Mouse (Mus musculus): ENCODE data around the gene Cd47. TPM values are rescaled to one million over a fixed set of nuclear protein-coding genes. Genes with fewer than 3 reads are reported as not detected.
A peak's percentile ranks its signal among the peaks of the same experiment; 100 is the strongest.

The Cd47 gene
- polyA plus RNA-seq, 1 experiment from 2014 or later: 166 TPM

DNA sequence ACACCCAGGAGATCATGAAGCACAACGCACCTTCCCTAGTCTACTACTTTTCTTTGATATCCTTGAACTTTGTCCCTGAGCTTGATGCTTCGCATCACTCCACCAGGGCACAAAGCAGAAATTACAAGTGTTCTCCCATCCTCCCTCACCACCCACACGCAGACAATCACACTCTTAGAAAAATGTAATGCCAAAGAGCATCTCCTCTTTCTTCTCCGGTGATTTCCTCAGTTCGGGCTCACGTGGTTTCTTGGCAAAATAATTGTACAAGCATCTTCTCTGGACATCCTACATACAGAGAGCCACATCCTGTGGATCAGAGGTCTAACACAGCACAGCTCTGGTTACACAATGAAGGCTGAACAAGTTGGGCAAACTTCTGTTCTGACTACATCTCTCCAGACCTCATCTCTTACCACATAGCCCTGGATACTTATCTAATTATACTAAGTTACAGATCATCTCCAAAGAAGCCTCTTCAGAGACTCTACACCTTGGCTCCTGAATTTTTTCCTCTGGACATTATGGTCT lies 36.4 kb downstream of the Cd47 start:
- Histone ChIP-seq H3K9ac (replicated peaks; ENCODE audit: low read depth, low read length) (no peak overlapping the region), H3K4me2 (ENCODE audit: low read depth, low read length) (no peak overlapping the region), H3K4me1 (ENCODE audit: control insufficient read depth, insufficient read depth, low read length) (peaks cover 5% of the 10 kb centered on the region; the same call in 1 of the 2 replicates), H3K4me3 (ENCODE audit: low read depth, low read length) (no peak overlapping the region), H3K27ac (ENCODE audit: low read depth, low read length) (no peak overlapping the region), H3K36me3 (ENCODE audit: control insufficient read depth, insufficient read depth, low read length) (no peaks in the 10 kb centered on the region), H3K9me3 (ENCODE audit: control insufficient read depth, low read length) (no peaks in the 10 kb centered on the region), H3K27me3 (ENCODE audit: control insufficient read depth, insufficient read depth, low read length) (no peaks in the 10 kb centered on the region)
- WGBS: 91% methylated on average over 6 of the region's 6 CpGs
- ATAC-seq (ENCODE audit: low read depth): no peak

DNA sequence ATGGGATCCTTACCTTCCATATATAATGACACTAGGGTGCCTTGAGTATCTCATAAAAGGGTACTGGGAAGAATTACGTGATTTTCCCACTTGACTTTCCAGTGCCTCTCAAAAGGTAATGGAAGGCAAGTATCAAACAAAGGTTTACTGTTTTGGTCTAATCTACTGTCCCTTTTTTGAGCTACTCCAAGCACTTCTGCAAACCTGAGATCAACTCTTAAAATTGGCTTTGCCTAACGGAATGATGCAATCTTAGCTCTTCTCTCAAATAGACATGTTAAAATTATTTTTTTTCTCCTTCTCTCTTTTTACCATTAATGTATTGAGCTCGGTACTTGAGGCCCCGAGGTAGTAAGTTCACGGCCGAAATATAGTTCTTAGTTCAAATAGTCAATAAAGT lies 38.6 kb downstream of the Cd47 start:
- H3K9ac ChIP-seq (replicated peaks; ENCODE audit: low read depth, low read length): no peak overlapping the region
- H3K4me3 ChIP-seq (ENCODE audit: low read depth, low read length): no peak overlapping the region
- 73% methylated on average over 6 of the region's 6 CpGs for WGBS
- no peaks in the 10 kb centered on the region for H3K27me3 ChIP-seq (ENCODE audit: control insufficient read depth, insufficient read depth, low read length)
- no peaks in the 10 kb centered on the region for H3K36me3 ChIP-seq (ENCODE audit: control insufficient read depth, insufficient read depth, low read length)
- no peak for ATAC-seq (ENCODE audit: low read depth)
- H3K4me1 ChIP-seq (ENCODE audit: control insufficient read depth, insufficient read depth, low read length): peaks cover 5% of the 10 kb centered on the region; the same call in 1 of the 2 replicates
- H3K27ac ChIP-seq (ENCODE audit: low read depth, low read length): no peak overlapping the region
- no peak overlapping the region for H3K4me2 ChIP-seq (ENCODE audit: low read depth, low read length)
- H3K9me3 ChIP-seq (ENCODE audit: control insufficient read depth, low read length): no peaks in the 10 kb centered on the region

DNA sequence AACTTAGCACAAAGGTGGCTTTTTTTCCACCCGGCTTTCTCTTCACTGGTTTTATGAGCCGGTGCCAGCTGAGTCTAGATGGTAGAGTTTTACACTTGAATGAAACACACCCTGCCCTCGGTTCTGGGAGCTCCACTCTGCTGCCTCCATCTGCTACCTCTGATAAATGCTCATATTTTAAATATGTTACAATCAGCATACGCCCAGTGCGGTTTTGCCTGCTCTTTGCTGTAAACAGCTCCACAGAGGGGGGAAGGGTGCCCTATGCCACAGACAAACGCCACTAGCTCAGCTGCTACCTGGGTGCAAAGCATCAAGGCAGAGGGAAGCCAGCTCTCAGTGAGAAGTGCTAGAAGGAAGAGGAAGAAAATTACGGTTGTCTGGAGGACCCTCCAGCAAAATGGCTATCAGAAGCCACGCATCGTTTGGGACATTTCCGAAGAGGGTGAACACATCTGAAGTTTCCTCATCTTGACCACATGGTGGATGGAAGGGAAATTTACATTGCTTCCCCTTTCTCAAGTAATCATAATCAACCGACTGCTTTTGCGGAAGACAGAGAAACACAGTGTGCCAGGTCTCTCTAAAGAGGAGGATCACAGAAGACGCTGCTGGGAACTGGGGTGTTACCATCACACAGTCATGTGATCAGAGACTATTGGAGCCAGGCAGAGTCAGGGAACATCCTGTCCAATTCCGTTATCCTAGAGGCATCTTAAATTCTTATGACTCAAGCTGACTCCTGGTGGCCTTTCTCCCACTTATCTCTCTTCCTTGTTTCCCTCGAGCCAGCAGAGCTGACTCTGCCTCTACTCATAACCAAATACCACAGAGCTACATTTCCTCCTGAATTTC lies 39.6 kb downstream of the Cd47 start:
- ATAC-seq (ENCODE audit: low read depth): peak; percentile 52; the same call in 1 of the 2 replicates
- no peak overlapping the region for H3K9ac ChIP-seq (replicated peaks; ENCODE audit: low read depth, low read length)
- 47% methylated on average over 15 of the region's 15 CpGs for WGBS

DNA sequence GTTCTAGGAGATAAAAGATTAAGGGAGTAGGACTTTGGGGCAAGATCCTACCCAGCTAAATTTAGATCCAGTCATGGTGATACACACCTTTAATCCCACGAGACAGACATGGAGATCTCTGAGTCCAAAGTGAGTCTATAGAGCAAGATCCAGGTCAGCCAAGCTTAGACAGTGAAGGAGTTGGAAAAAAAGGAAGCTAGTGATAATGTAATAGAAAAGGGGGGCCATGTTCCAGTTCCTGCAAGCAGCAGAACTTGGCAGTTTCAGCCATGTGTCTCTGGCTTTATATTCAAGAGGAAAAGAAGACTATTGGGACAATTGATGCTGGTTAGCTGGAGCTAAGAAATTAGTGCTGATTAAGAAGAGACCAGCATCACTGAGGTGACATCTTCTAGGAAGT lies 43.4 kb downstream of the Cd47 start:
- 73% methylated on average over 1 of the region's 1 CpGs for WGBS
- H3K4me1 ChIP-seq (ENCODE audit: control insufficient read depth, insufficient read depth, low read length): peaks cover 5% of the 10 kb centered on the region; the same call in 1 of the 2 replicates
- no peaks in the 10 kb centered on the region for H3K36me3 ChIP-seq (ENCODE audit: control insufficient read depth, insufficient read depth, low read length)
- H3K4me3 ChIP-seq (ENCODE audit: low read depth, low read length): no peak overlapping the region
- H3K4me2 ChIP-seq (ENCODE audit: low read depth, low read length): no peak overlapping the region
- H3K9me3 ChIP-seq (ENCODE audit: control insufficient read depth, low read length): no peaks in the 10 kb centered on the region
- H3K27me3 ChIP-seq (ENCODE audit: control insufficient read depth, insufficient read depth, low read length): no peaks in the 10 kb centered on the region
- H3K9ac ChIP-seq (replicated peaks; ENCODE audit: low read depth, low read length): no peak overlapping the region
- no peak for ATAC-seq (ENCODE audit: low read depth)
- no peak overlapping the region for H3K27ac ChIP-seq (ENCODE audit: low read depth, low read length)

More for the DNA sequence above, 39.6 kb downstream of the Cd47 start:
- Histone ChIP-seq H3K4me2 (ENCODE audit: low read depth, low read length) (0 out of 2 replicates have a peak overlapping the region, but pooled peaks have one; percentile 12), H3K4me1 (ENCODE audit: control insufficient read depth, insufficient read depth, low read length) (peaks cover 5% of the 10 kb centered on the region; the same call in 1 of the 2 replicates), H3K36me3 (ENCODE audit: control insufficient read depth, insufficient read depth, low read length) (no peaks in the 10 kb centered on the region), H3K27ac (ENCODE audit: low read depth, low read length) (no peak overlapping the region), H3K9me3 (ENCODE audit: control insufficient read depth, low read length) (no peaks in the 10 kb centered on the region), H3K27me3 (ENCODE audit: control insufficient read depth, insufficient read depth, low read length) (no peaks in the 10 kb centered on the region), H3K4me3 (ENCODE audit: low read depth, low read length) (no peak overlapping the region)

DNA sequence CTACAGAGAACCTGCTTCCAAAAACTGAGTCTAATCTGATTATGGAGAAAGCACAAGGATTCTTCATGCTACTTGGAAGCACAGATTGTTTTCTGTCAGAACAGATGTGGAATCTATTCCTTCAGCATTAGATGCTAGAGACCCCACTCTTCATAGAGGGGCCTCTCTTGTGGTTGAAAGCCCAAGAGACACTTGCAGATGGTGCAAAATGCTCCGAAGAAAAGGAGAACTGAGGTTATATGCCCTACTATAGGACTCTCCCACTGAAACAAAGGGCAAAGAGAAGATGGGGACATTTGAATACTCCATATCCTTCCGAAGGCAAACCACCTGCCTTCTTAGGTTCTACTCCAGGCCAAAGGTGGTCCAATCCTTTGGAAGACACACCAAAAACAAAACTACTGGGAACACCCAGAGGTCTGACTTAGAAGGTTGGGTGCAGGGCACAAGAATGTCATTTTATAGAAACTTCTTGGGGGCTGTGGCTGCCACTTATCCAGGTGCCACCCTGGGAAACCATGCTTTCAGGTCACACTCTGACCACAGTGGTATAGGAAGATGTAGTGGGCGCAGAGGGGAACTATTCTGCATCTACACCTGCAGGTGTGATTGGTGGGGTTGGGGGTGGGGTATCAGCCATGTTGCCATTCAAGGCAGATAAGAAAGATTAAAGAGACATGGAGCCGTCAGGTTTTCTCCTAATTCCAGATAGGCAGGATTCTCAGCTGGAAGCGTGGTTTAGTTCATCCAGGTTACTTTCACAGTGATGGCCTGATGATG lies 47.1 kb downstream of the Cd47 start:
- no peak overlapping the region for H3K9ac ChIP-seq (replicated peaks; ENCODE audit: low read depth, low read length)
- no peaks in the 10 kb centered on the region for H3K9me3 ChIP-seq (ENCODE audit: control insufficient read depth, low read length)
- no peaks in the 10 kb centered on the region for H3K36me3 ChIP-seq (ENCODE audit: control insufficient read depth, insufficient read depth, low read length)
- no peak for ATAC-seq (ENCODE audit: low read depth)
- no peak overlapping the region for H3K4me3 ChIP-seq (ENCODE audit: low read depth, low read length)
- no peaks in the 10 kb centered on the region for H3K4me1 ChIP-seq (ENCODE audit: control insufficient read depth, insufficient read depth, low read length)
- no peak overlapping the region for H3K4me2 ChIP-seq (ENCODE audit: low read depth, low read length)
- H3K27ac ChIP-seq (ENCODE audit: low read depth, low read length): no peak overlapping the region
- no peaks in the 10 kb centered on the region for H3K27me3 ChIP-seq (ENCODE audit: control insufficient read depth, insufficient read depth, low read length)
- WGBS: 91% methylated on average over 5 of the region's 5 CpGs

DNA sequence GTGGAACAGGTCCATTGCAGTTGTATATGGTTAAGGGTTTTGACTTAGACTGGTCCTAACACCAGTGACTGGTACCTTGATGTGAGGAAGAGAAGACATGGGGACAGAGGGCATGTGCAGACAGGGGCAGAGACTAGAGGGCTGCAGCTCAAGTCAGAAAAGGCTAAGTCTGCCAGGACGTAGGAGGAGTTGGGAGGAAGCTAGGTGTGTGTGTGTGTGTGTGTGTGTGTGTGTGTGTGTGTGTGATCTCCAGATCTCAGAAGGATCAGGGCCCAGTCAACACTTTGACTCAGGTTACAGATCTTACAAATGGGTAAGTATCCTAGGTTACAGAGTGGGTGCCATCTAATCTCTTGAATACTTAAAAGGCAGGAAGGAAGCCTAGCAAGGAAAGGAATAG lies 48.3 kb downstream of the Cd47 start:
- Histone ChIP-seq H3K4me3 (ENCODE audit: low read depth, low read length) (no peak overlapping the region), H3K27ac (ENCODE audit: low read depth, low read length) (no peak overlapping the region), H3K27me3 (ENCODE audit: control insufficient read depth, insufficient read depth, low read length) (no peaks in the 10 kb centered on the region), H3K36me3 (ENCODE audit: control insufficient read depth, insufficient read depth, low read length) (no peaks in the 10 kb centered on the region), H3K9ac (replicated peaks; ENCODE audit: low read depth, low read length) (no peak overlapping the region), H3K9me3 (ENCODE audit: control insufficient read depth, low read length) (no peaks in the 10 kb centered on the region), H3K4me1 (ENCODE audit: control insufficient read depth, insufficient read depth, low read length) (no peaks in the 10 kb centered on the region), H3K4me2 (ENCODE audit: low read depth, low read length) (no peak overlapping the region)
- WGBS: 93% methylated on average over 1 of the region's 1 CpGs
- no peak for ATAC-seq (ENCODE audit: low read depth)

DNA sequence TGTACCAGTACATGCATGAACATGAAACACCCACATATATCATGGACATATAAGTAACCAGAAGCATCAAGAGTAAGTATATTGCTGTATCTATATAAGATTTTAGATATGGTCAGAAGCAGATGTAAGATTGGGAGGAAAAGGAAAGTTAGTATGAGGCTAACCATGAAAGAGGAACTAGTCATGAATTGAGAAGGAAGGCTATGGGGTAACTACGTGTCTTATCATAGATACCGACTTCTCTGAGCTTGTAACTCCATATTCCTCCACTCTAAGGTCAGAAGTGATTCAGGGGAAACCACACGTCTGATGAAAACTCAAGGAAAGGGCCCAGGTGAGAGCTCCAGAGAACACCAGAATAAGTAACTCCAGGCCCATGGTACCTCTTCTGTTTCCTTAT lies 52.6 kb downstream of the Cd47 start:
- H3K4me2 ChIP-seq (ENCODE audit: low read depth, low read length): no peak overlapping the region
- H3K4me3 ChIP-seq (ENCODE audit: low read depth, low read length): no peak overlapping the region
- no peaks in the 10 kb centered on the region for H3K36me3 ChIP-seq (ENCODE audit: control insufficient read depth, insufficient read depth, low read length)
- H3K4me1 ChIP-seq (ENCODE audit: control insufficient read depth, insufficient read depth, low read length): peaks cover 4% of the 10 kb centered on the region; the same call in 1 of the 2 replicates
- H3K27ac ChIP-seq (ENCODE audit: low read depth, low read length): no peak overlapping the region
- ATAC-seq (ENCODE audit: low read depth): no peak
- 92% methylated on average over 3 of the region's 3 CpGs for WGBS
- H3K9me3 ChIP-seq (ENCODE audit: control insufficient read depth, low read length): no peaks in the 10 kb centered on the region
- H3K9ac ChIP-seq (replicated peaks; ENCODE audit: low read depth, low read length): no peak overlapping the region
- no peaks in the 10 kb centered on the region for H3K27me3 ChIP-seq (ENCODE audit: control insufficient read depth, insufficient read depth, low read length)

DNA sequence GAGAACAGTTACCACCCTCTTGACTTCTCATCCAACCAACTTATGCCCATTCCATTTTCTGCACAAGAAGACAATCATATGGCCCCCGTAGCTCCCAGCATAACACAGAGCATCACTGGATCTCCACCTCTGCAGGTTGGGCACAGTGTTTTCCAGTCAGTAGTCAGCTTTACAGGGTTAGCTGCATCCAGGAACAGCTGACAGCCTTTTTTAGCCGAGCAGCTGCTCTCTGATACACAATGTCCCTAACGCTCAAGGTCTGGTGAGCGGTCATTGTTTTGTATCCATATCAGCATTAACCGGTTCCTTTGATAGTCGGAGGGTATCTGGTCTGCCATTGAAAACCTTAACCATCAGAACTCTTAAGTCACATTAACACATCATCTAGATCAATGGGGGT lies 53.3 kb downstream of the Cd47 start:
- Histone ChIP-seq H3K4me3 (ENCODE audit: low read depth, low read length) (no peak overlapping the region), H3K27me3 (ENCODE audit: control insufficient read depth, insufficient read depth, low read length) (no peaks in the 10 kb centered on the region), H3K36me3 (ENCODE audit: control insufficient read depth, insufficient read depth, low read length) (no peaks in the 10 kb centered on the region), H3K9ac (replicated peaks; ENCODE audit: low read depth, low read length) (no peak overlapping the region), H3K4me1 (ENCODE audit: control insufficient read depth, insufficient read depth, low read length) (peaks cover 4% of the 10 kb centered on the region; the same call in 1 of the 2 replicates), H3K9me3 (ENCODE audit: control insufficient read depth, low read length) (no peaks in the 10 kb centered on the region), H3K27ac (ENCODE audit: low read depth, low read length) (no peak overlapping the region), H3K4me2 (ENCODE audit: low read depth, low read length) (no peak overlapping the region)
- no peak for ATAC-seq (ENCODE audit: low read depth)
- WGBS: 85% methylated on average over 6 of the region's 6 CpGs
